Mouse (Mus musculus) heart, embryonic 16.5 days (tissue): ENCODE measurements at regions not wholly inside any gene's neighbourhood (a gene's known extent, or its start where the extent isn't known, plus 50 kb on each side); places are given as distances from the start of the nearest gene placed in this dataset.
A peak's percentile ranks its signal among the peaks of the same experiment; 100 is the strongest.

Source experiments
- ATAC-seq: fragments of 200-750 bp; cut with Nextera tagmentation; replicated peaks from 2 replicates; pipeline ENCODE4 v1.8.0; 2017; ENCODE audit warnings: moderate number of reproducible peaks; ENCODE audit not compliant: insufficient read depth, low FRiP score; ENCODE audit errors: extremely low read depth
- H3K27ac ChIP-seq: fragments of 300-500 bp; sonication (generic); 2 replicates; pipeline ENCODE4 v1.5.1; 2014; ENCODE audit warnings: mild to moderate bottlenecking, low read length, control low read depth, moderate library complexity
- H3K27me3 ChIP-seq: fragments of 300-500 bp; sonication (generic); 2 replicates; pipeline ENCODE4 v1.6.1; 2014; ENCODE audit warnings: low read length, mixed read lengths; ENCODE audit not compliant: control insufficient read depth, insufficient read depth
- H3K36me3 ChIP-seq: fragments of 300-500 bp; sonication (generic); 2 replicates; pipeline ENCODE4 v1.6.1; 2014; ENCODE audit not compliant: control insufficient read depth, insufficient read depth
- H3K4me1 ChIP-seq: fragments of 300-500 bp; sonication (generic); 2 replicates; pipeline ENCODE4 v1.6.1; 2014; ENCODE audit warnings: low read length, mixed read lengths; ENCODE audit not compliant: control insufficient read depth, insufficient read depth
- H3K4me2 ChIP-seq: fragments of 300-500 bp; sonication (generic); 2 replicates; pipeline ENCODE4 v1.6.1; 2014; ENCODE audit warnings: low read depth, mild to moderate bottlenecking, control low read depth, low read length
- H3K4me3 ChIP-seq: fragments of 300-500 bp; sonication (generic); 2 replicates; pipeline ENCODE4 v1.5.1; 2014; ENCODE audit warnings: mild to moderate bottlenecking, control low read depth, low read length
- H3K9ac ChIP-seq: fragments of 300-500 bp; sonication (generic); 2 replicates; pipeline ENCODE4 v1.6.1; 2014; ENCODE audit warnings: low read length, control low read depth
- H3K9me3 ChIP-seq: fragments of 300-500 bp; sonication (generic); replicated peaks from 2 replicates; pipeline ENCODE4 v1.6.1; 2016; ENCODE audit warnings: low read length; ENCODE audit not compliant: control insufficient read depth
- WGBS: fragments of 180-500 bp; shearing (Covaris S2); extraction: QIAGEN DNeasy Blood & Tissue Kit; methylation state at CpG from one replicate; pipeline ENCODE4 v1.1.7; 2014; 5-methylcytosine and 5-hydroxymethylcytosine counted together

GRCm38 (mm10) chr2:8452566-8453243 is 943.3 kb upstream of the Celf2 start:
- no peaks in the 10 kb centered on the region for H3K9me3 ChIP-seq
- no peaks in the 10 kb centered on the region for H3K27me3 ChIP-seq
- no peak overlapping the region for H3K4me3 ChIP-seq
- no peaks in the 10 kb centered on the region for H3K36me3 ChIP-seq
- no peak overlapping the region for H3K27ac ChIP-seq
- no peak overlapping the region for H3K9ac ChIP-seq
- WGBS: 64% methylated on average over 3 of the region's 3 CpGs
- H3K4me1 ChIP-seq: no peaks in the 10 kb centered on the region
- no peak for ATAC-seq
- no peak overlapping the region for H3K4me2 ChIP-seq

GRCm38 (mm10) chr2:8441230-8441629 is 931.9 kb upstream of the Celf2 start:
- ATAC-seq: no peak
- 53% methylated on average over 1 of the region's 1 CpGs for WGBS
- no peak overlapping the region for H3K4me2 ChIP-seq
- no peak overlapping the region for H3K9ac ChIP-seq
- H3K4me1 ChIP-seq: no peaks in the 10 kb centered on the region
- no peaks in the 10 kb centered on the region for H3K36me3 ChIP-seq
- no peaks in the 10 kb centered on the region for H3K27me3 ChIP-seq
- no peaks in the 10 kb centered on the region for H3K9me3 ChIP-seq
- H3K27ac ChIP-seq: no peak overlapping the region
- no peak overlapping the region for H3K4me3 ChIP-seq

- Histone ChIP-seq H3K9me3 (no peaks in the 10 kb centered on the region), H3K27me3 (no peaks in the 10 kb centered on the region), H3K4me1 (no peaks in the 10 kb centered on the region), H3K36me3 (no peaks in the 10 kb centered on the region), H3K27ac (no peak overlapping the region), H3K4me2 (no peak overlapping the region), H3K4me3 (no peak overlapping the region), H3K9ac (no peak overlapping the region)
- 51% methylated on average over 5 of the region's 5 CpGs for WGBS
- no peak for ATAC-seq
These were observed 920.4 kb upstream of the Celf2 start for GRCm38 (mm10) chr2:8429652-8430343.

GRCm38 (mm10) chr2:8428145-8428544 is 918.8 kb upstream of the Celf2 start:
- Histone ChIP-seq H3K4me2 (no peak overlapping the region), H3K4me1 (no peaks in the 10 kb centered on the region), H3K27ac (no peak overlapping the region), H3K4me3 (no peak overlapping the region), H3K9ac (no peak overlapping the region), H3K36me3 (no peaks in the 10 kb centered on the region), H3K27me3 (no peaks in the 10 kb centered on the region), H3K9me3 (no peaks in the 10 kb centered on the region)
- ATAC-seq: no peak
- WGBS: 67% methylated on average over 2 of the region's 2 CpGs

- no peak for ATAC-seq
- Histone ChIP-seq H3K4me2 (no peak overlapping the region), H3K27ac (no peak overlapping the region), H3K9me3 (no peaks in the 10 kb centered on the region), H3K9ac (no peak overlapping the region), H3K27me3 (no peaks in the 10 kb centered on the region), H3K4me1 (no peaks in the 10 kb centered on the region), H3K36me3 (no peaks in the 10 kb centered on the region), H3K4me3 (no peak overlapping the region)
- 51% methylated on average over 1 of the region's 1 CpGs for WGBS
These were observed 918.4 kb upstream of the Celf2 start for GRCm38 (mm10) chr2:8427720-8428119.

- Histone ChIP-seq H3K4me2 (no peak overlapping the region), H3K4me1 (no peaks in the 10 kb centered on the region), H3K9ac (no peak overlapping the region), H3K36me3 (no peaks in the 10 kb centered on the region), H3K4me3 (no peak overlapping the region), H3K27ac (no peak overlapping the region), H3K9me3 (no peaks in the 10 kb centered on the region), H3K27me3 (no peaks in the 10 kb centered on the region)
- ATAC-seq: peak; percentile 55
- WGBS: 33% methylated on average over 3 of the region's 3 CpGs
These were observed 906.6 kb upstream of the Celf2 start for GRCm38 (mm10) chr2:8415917-8416316.

- no peak overlapping the region for H3K27ac ChIP-seq
- no peaks in the 10 kb centered on the region for H3K9me3 ChIP-seq
- no peaks in the 10 kb centered on the region for H3K27me3 ChIP-seq
- no peak overlapping the region for H3K9ac ChIP-seq
- WGBS: 25% methylated on average over 4 of the region's 4 CpGs
- H3K4me1 ChIP-seq: no peaks in the 10 kb centered on the region
- H3K4me2 ChIP-seq: no peak overlapping the region
- H3K4me3 ChIP-seq: no peak overlapping the region
- H3K36me3 ChIP-seq: no peaks in the 10 kb centered on the region
- ATAC-seq: no peak
These were observed 884.8 kb upstream of the Celf2 start for GRCm38 (mm10) chr2:8394128-8394527.

- H3K27ac ChIP-seq: no peak overlapping the region
- no peaks in the 10 kb centered on the region for H3K4me1 ChIP-seq
- H3K9me3 ChIP-seq: no peaks in the 10 kb centered on the region
- H3K4me2 ChIP-seq: no peak overlapping the region
- 46% methylated on average over 2 of the region's 2 CpGs for WGBS
- no peaks in the 10 kb centered on the region for H3K27me3 ChIP-seq
- no peak for ATAC-seq
- no peak overlapping the region for H3K9ac ChIP-seq
- no peaks in the 10 kb centered on the region for H3K36me3 ChIP-seq
- H3K4me3 ChIP-seq: no peak overlapping the region
These were observed 880.2 kb upstream of the Celf2 start for GRCm38 (mm10) chr2:8389530-8389929.

GRCm38 (mm10) chr2:8380246-8380645 is 870.9 kb upstream of the Celf2 start:
- H3K27ac ChIP-seq: no peak overlapping the region
- no peaks in the 10 kb centered on the region for H3K27me3 ChIP-seq
- no peak overlapping the region for H3K9ac ChIP-seq
- no peaks in the 10 kb centered on the region for H3K36me3 ChIP-seq
- no peak overlapping the region for H3K4me2 ChIP-seq
- 41% methylated on average over 1 of the region's 1 CpGs for WGBS
- no peaks in the 10 kb centered on the region for H3K4me1 ChIP-seq
- no peaks in the 10 kb centered on the region for H3K9me3 ChIP-seq
- no peak for ATAC-seq
- H3K4me3 ChIP-seq: no peak overlapping the region
